Mouse (Mus musculus) cerebellum, postnatal 25 days (tissue): ENCODE data around the gene Pfkm.

ENCODE experiments used
- DNase-seq, 2 experiments: peaks; one replicate each; pipeline ENCODE4 v3.0.0; 2021; ENCODE audit warnings: mixed read lengths in 2 of 2

The Pfkm gene

DNA sequence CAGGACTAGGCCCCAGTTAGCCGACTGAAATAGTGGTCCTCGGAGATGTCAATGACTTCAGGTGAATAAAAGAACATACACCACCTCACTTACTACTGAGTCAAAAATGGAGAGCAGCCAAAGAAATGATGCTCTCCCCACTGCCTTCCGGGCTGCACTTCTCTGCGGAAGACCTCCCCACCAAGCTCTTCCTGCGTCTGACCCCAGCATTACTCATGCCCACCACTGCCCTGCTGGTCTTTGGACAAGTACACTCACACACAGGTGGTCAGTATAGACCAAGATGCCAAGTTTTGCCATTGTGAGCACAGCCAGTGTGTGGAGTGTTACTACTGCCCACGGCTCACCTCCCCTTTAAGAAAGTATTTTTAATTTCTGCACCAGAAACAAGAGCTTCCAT lies 10.0 kb downstream of the Pfkm start:
- DNase-seq, result no peak

DNA sequence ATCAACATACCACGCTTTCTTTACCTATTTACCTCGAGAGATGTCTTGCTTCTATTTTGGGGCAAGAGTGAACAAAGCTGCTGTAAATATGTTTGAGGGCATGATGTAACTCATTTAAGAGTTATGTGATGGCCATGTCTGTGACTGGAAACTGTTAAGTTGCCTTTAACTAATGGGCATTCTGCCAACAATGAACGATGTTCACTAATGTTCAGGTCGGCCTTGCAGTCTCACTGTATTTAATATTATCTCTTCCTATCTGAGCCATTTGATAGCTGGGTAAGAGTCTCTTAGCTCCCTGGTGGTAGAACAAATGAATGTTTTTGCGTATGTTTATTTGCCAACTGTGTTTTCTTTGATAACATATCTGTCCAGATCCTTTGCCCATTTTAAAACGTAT lies 14.1 kb downstream of the Pfkm start:
- DNase-seq, result no peak

DNA sequence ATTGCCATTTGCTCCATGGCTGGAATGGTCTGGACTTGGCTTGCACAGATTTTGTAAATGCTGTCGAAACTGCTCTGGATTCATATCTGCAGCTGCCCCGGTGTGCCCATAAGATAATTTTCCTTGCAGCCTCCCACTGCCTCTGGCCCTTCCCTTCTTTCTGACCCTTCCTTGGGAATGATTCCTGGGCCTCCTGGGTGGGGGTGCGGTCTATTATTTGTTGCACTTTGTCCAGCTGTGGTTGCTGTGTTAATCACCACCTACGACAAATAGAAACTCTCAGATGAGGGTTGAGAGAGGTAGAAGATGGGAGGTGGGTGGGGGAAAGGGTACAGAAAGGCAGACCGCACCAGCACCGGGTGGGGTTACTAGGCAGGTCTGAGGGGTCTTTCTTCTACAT lies 14.8 kb downstream of the Pfkm start:
- no peak for DNase-seq

DNA sequence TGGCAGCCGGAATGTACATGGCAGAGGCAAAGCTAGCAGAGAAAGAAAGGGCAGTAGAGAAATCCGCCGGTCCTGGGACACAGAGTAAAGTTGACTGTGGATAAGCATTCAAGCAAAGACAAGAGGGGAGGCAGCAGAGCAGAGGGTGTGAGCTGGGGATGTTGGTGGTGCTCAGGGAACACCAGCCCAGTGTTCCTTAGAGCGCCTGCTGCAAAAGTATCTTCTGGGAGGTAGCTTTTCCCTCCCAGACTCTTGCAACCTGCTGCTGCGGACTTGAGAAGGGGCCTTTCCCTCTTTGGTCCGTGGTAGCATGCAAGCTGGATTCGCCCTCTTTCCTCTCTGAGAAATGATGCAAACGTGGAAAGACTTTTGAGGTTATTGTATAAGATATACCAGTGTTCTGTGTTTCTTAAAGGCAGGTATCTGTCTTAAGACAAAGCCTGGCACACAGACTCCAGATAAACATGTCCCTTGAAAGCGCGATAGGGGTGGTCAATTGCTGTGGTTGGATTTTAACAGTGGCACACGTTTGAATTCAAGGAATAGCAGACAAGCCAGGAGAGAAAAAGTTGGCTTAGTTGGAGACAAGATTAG lies 15.4 kb downstream of the Pfkm start:
- DNase-seq, result no peak

DNA sequence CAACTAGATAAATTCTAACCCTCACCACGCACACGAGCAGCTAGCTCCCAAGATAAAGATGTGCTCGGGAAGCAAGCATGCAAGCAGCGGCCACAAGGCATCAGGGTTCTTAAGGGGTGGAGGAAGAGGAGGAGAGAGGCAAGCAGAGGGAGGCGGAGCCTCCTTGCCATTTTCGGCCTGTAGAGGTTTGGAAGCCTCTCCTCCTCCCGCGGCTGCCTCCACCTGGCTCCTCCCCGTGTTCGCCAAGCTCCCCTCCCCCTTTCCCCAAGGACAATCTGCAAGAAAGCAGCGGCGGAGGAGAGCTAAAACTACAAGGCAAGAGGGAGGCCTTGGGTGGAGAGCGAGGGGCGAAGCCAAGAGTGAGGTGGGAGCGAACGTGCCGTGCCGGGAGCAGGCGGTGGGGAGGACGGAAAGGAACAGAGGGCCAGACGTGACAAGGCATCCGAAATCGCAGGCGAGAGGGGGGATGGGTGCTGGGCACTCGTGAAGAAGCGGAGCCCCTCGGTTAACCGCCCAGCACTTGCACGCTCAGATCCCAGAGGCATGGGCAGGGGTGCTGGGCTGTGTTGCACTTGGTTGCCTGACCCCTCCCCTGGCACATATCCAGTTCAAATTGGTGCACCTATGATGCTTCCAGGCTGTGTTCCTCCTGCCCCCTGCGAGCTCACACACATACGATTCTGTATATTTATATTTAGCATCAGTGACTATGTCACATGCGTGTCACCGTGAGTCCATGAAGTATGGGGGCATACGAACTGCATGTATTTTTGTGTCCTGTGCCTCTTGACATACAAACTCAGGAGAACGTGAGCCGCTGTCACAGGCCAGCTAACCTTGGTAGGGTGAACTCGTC lies 16.1 kb downstream of the Pfkm start:
- DNase-seq, result peak; percentile 91 to 92

DNA sequence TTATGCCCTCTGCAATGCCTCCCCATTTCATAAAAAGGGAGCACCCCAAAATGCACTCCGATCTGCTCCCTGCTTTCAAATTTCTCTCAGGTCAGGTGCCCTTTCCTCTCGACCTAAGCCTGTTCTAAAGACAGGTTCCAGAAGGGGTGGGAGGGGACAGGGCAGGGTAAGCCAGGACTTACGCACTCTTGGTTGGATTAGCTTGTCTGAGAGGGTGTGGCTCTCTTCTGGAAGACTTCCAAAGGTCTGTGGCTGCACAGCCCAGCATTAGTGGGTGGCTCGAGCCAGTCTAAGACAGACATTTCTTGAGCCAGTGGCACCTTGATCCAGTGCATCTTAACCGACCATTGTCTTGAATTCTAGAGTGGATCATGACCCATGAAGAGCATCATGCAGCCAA lies 19.4 kb downstream of the Pfkm start:
- no peak for DNase-seq

DNA sequence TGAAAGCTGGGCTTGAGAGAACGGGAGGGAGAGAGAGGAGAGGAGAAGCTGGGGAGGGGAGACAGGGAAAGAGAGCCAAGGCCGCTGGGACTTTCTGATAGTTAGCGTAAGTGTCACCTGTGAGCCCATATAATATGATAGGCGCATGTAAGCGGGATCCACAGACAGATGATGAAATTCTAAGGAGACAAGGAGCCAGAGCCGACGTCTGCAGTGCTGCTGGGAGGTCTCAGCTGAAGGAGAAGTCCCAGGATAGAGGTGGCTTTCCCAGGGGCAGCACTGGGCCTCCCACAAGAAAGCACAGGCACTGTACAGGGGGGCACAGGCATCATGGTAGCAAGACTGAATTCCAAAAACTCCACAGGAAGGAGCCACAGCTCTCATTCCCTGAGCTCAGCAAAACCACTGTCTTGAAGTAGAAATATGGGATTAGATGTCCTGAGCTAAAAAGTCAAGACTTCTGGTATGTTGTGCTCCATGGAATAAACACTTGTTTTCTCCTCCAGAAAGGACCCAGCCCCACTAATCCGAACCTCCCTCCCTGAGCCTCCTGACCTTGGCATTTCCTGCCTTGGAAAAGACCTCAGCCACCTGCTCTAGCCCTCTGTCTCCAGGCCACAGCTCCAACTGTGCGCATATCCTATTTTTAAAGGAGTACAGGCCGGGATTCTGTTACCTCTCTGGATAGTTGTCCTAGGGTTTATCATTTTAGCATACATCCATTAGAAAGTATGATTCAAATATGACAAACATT lies 21.9 kb downstream of the Pfkm start:
- DNase-seq, result peak; percentile 50 to 58

DNA sequence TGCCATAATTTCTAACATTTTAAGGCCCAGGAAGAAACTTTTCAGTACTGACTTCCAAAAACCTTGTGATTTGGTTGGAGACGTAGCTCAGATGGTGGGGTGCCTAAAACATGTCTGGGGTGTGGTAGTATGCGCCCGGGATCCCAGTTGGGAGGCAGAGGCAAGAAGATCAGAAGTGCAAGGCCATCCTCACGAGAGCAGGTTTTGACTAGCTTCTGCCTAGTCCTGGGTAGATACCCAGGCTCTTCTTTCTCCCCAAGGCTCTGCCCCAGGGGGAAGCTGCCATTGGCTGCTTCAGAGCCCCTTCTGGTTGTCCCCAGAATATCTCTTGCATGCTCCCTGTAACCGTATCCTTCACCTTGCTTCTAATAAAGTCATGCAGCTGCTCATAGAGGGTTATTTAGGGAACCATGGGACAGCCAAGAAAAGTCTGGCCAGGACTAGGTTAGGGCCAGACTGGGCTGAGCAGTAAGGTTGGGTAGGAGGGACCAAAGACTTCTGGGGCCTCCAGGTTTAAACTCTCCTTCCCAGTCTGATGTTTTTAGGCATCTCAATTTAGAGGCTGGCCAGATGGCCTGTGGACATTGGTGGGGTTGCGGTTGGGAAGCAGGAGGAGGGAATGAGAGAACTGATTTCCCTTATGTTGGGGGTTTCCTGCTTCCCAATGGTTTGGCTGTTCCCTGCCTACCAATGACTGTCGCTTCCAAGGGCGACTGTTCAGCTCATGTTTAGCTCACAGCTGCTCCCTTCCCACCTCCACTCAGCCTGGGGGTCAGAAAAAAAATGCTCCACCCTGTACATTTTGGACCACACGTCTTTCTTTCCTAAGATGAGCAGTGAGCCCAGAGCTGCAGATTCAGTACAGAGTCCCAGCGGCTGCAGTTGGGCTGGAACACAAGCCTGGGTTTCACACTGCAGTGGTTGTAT lies 22.7 kb downstream of the Pfkm start:
- DNase-seq, result no peak

DNA sequence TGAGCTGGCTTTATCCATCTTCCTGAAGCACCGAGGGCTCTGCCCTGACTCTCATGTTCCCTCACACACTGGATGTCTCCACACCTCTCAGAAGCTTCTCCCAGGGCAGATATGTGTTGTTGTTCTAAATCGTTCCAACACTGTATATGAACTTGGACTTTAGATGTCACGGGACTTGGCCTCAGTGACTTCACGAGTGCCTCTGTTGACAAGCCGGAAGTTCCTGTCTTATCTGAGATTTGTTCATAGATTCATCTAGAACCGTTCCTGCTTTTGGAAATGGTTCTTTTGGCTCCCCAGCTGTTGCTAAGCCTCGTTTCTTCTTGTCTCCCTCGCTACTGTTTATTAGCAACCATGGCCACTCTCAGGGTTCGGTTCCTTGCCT lies 23.4 kb downstream of the Pfkm start:
- DNase-seq, result no peak

DNA sequence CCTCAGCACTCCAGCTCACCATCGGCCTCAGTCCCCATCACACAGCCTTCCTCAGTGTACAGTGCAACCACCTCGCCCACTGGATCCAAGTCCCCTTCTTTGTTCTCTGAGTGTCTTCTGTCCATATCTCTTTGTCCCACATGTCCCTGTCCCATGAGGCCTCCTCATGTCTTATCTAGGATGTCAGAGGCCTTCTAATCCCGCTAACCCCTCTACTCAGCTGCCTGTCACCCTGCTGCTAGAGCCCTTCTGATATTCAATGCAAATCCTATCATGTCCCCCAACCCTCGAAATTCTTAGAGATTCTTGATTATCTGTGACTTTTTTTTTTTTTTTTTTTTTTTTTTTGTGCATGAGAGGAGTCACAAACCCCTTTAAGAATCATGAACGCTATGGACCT lies 23.9 kb downstream of the Pfkm start:
- no peak for DNase-seq

DNA sequence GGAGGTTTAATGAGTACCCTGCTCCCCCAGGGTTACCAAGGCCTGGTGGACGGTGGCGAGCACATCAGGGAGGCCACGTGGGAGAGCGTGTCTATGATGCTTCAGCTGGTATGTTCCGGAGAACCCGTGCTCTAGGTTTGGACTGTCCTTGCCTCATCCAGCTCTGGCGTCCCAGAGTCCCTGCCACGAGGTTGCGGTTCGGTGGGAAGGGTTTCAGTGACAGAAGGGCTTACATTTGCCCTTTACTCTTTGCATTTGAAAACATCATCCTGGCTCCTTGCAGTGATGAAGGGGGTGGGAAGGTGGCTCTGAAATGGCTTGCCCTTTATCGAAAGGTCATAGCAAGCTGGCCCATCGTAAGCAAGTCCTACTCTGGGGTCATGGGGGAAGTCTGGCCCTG lies 27.0 kb downstream of the Pfkm start:
- no peak for DNase-seq

DNA sequence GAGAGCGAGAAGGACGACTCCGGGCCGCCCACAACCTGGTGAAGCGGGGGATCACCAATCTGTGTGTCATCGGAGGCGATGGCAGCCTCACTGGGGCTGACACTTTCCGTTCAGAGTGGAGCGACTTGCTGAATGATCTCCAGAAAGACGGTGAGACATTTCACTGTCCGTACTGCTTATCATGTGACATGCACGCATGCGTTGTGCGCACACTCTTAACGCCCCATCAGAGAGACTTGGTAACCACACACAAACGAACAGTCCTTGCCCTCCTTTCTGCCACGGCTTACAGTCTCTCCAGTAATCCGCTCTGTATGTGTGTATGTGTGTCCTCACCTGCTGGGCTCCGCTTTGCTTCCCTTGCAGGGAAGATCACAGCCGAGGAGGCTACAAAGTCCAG lies 28.4 kb downstream of the Pfkm start:
- no peak for DNase-seq

DNA sequence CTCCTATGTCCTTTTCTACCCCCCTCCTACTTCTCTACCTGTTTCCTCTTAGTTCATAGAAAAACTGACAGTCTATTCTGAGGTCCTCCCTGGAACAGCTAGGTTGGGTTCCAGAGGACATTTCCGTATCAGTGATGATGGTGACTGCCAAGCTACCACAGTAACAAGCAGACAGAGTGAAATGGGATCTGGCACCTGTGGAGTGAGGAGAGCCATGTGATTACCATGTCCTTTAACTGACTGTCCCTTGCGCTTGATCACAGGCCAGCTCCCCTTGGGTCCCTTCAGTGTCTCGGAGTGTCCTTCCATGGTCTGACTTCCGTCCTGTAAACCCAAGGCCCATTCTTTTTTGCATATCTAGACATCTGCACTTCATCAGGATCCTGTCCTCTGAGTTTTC lies 38.6 kb downstream of the Pfkm start:
- DNase-seq, result no peak

DNA sequence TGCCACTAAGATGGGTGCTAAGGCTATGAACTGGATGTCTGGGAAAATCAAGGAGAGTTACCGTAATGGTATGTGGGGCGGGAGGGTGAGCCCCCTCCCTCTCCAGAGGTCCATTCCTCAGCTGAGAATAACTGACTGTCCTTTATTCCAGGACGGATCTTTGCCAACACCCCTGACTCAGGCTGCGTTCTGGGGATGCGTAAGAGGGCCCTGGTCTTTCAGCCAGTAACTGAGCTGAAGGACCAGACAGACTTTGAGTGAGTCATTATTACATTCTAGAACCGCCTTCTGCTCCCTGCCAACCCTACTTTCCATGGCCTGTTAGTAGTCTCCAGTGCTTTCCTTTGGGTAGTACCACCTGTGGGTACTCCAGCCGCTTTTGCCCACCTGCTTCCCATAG lies 39.1 kb downstream of the Pfkm start:
- DNase-seq, result no peak

DNA sequence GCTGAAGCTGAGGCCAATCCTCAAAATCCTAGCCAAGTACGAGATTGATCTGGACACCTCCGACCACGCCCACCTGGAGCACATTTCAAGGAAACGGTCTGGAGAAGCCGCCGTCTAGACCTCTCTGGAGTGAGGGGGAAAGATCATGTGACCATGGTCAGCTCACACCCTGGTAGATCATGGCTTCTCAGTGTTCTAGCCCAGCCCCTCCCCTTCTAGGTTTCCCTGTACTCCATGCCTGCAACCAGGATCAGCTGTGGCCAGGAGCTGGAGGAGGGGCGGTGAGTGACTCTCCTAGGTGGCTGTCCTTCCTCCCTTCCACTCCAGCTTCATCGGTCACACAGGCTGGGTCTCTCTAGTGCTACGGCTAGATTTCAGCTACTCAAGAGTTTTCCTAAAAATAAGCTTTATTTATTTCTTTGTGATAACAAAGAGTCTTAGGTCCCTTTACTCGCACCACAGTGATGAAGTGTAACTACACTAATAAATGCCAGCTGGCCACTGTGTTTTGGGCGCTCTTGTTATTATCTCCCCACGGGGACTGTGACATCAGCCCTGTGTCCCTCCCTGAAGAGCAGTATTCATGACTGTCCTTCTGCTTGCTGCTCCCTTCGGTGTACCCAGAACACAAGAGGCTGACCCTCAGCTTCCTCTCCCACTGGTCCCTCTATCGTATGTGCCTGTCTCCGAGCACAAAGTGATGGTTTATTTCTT lies 39.7 kb downstream of the Pfkm start:
- no peak for DNase-seq

DNA sequence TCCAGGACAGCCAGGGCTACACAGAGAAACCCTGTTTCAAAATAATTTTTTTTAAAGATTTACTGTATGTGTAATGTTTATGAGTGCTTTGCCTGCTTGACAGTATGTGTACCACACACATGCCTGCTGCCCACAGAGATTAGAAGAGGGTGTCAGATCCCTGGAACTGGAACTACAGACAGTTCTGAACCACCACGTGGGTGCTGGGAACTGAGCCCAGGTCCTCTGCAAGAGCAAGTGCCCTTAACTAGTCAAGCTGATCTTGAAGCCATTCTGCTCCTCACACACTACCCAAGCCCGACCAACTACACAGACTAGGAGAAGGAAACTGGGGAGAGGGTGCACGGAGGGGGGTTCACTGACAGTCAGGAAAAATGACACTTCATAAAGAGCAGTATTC lies 41.1 kb downstream of the Pfkm start:
- DNase-seq, result no peak

DNA sequence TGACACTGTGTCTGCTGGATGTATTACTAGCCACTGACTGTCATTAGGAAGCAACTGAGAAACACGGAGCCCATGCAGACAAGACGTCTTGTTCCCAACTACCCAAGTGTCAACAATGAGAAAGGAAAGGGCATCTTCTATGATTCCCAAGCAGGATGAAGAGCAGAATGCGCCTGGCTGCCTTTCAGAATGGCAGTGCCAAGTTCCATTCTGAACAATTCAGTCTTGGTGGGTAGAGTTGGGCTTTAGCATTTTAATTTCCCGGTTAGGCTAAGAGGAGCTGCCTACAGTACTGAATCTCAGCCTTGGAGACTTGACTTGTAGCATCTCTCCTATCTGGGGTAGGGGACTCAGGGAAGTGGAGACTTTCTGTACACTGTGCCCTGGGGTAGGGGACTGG lies 41.6 kb downstream of the Pfkm start:
- no peak for DNase-seq

DNA sequence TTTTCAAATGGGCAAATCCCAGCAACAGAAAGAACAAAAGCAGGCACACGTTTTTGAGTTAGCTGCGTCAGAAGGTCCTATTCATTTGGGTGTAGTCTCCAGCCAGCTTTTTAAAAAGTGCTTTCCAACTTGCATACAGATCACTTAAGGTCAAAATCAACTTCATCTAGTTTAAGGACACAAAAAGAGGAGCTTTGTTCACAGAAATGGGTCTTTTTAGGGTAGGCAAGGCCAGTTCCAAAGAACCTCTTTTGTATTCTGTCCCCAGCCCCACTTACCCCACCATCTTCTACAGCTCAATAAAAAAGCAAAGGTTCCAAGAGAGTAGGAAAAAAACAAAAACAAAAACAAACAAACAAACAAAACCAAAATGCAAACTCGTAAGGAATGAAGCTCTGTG lies 42.3 kb downstream of the Pfkm start:
- no peak for DNase-seq

DNA sequence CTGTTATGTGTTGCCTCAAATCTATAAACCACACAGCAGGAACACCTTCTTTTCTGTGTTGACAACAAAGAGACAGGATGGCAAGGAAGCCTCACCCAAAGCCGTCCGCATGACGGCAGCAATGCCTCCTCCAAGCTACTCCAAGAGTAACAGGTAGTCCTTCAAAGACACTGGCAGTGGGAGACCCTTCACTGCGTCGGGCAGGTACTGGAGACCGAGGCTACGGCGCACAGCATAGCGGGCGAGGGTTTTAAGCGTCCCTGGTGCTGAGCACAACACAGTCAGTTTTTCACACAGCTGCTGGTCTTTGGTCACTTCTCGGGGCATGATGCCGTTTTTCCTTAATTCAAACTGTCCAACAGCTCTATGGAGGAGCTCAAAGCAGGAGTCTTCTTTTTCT lies 43.3 kb downstream of the Pfkm start:
- DNase-seq, result no peak

DNA sequence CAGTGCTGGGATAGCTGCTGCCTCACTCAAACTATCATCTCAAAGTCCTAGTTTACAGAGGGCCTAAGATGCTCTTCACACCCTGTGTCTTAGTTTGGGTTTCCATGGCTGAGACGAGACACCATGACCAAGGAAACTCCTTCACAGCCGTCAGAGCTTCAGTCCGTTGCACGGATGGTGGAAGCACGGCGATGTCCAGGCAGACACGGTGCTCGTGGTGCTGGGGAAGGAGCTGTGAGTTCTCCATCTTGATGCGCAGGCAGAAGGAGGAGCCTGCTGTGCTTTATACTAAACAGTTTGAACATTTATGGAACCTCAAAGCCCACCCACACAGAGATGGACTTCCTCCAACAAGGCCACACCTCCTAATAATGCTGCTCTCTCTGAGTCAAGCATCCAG lies 44.5 kb downstream of the Pfkm start:
- no peak for DNase-seq

DNA sequence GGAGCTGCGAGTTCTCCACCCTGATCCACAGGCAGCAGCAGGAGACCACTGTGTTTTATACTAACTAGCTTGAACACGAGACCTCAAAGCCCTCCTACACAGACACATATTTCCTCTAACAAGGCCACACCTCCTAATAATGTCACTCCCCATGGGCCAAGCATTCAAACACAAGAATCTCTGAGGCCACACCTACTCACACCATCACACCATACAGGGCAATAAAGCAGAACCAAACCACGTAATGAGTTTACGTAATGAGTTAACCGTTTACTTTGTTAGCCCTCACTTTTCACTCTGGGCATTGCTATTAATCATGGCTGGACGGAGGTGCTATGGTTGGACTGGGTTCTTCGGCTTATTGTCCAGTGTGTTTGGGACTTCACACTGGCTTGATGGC lies 47.4 kb downstream of the Pfkm start:
- no peak for DNase-seq

DNA sequence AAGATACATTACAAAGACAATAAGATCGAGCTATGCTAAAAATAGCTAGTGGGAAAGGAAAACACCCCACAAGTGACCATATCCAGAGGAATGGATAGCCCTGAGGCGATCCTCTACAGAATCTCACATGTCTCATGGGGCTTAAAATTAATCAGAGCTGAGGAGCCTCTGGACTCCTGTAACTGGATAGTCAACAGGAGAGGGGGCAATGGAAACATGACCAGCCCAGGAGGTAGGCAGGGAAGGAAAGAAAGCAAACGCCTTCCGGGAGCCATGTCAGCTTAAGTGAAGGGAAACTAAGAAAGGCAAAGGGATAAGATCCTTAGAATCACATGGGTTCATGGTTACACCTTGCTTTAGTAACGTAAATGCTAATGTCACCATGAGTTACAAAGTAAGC lies 48.4 kb downstream of the Pfkm start:
- no peak for DNase-seq
